Mouse (Mus musculus): Measurements from ENCODE around the gene Krt87. TPM values are rescaled to one million over a fixed set of nuclear protein-coding genes. Genes with fewer than 3 reads are reported as not detected.
A peak's percentile ranks its signal among the peaks of the same experiment; 100 is the strongest.

Gene Krt87
- polyA plus RNA-seq, 1 experiment from 2014 or later: 0.39 TPM

- ATAC-seq (ENCODE audit: low FRiP score): no peak
- H3K4me1 ChIP-seq: peaks cover 6% of the 10 kb centered on the region; the same call in 1 of the 2 replicates
- no peaks in the 10 kb centered on the region for H3K9me3 ChIP-seq (replicated peaks)
- H3K27ac ChIP-seq: no peak overlapping the region
- H3K4me3 ChIP-seq: no peak overlapping the region
- H3K4me2 ChIP-seq (replicated peaks): no peak overlapping the region
- WGBS: 90% methylated on average over 6 of the region's 6 CpGs
- H3K9ac ChIP-seq: no peak overlapping the region
- H3K27me3 ChIP-seq: no peaks in the 10 kb centered on the region
- no peaks in the 10 kb centered on the region for H3K36me3 ChIP-seq
Observed at GRCm38 (mm10) chr15:101455891-101456290, 17.3 kb upstream of the Krt87 start.

- H3K4me1 ChIP-seq: peaks cover 6% of the 10 kb centered on the region; the same call in 1 of the 2 replicates
- ATAC-seq (ENCODE audit: low FRiP score): no peak
- H3K4me2 ChIP-seq (replicated peaks): no peak overlapping the region
- H3K9me3 ChIP-seq (replicated peaks): no peaks in the 10 kb centered on the region
- H3K4me3 ChIP-seq: no peak overlapping the region
- no peaks in the 10 kb centered on the region for H3K36me3 ChIP-seq
- 76% methylated on average over 2 of the region's 2 CpGs for WGBS
- no peaks in the 10 kb centered on the region for H3K27me3 ChIP-seq
- H3K27ac ChIP-seq: no peak overlapping the region
- no peak overlapping the region for H3K9ac ChIP-seq
Observed at GRCm38 (mm10) chr15:101455292-101455691, 16.7 kb upstream of the Krt87 start.

GRCm38 (mm10) chr15:101454774-101455173, 16.2 kb upstream of the Krt87 start:
- Histone ChIP-seq H3K9me3 (replicated peaks) (no peaks in the 10 kb centered on the region), H3K4me2 (replicated peaks) (no peak overlapping the region), H3K4me1 (peaks cover 6% of the 10 kb centered on the region; the same call in 1 of the 2 replicates), H3K27ac (no peak overlapping the region), H3K36me3 (no peaks in the 10 kb centered on the region), H3K27me3 (no peaks in the 10 kb centered on the region), H3K4me3 (no peak overlapping the region), H3K9ac (no peak overlapping the region)
- no peak for ATAC-seq (ENCODE audit: low FRiP score)
- WGBS: 91% methylated on average over 8 of the region's 8 CpGs

GRCm38 (mm10) chr15:101453093-101453736, 14.6 kb upstream of the Krt87 start:
- 5% methylated on average over 13 of the region's 13 CpGs for WGBS
- H3K9me3 ChIP-seq (replicated peaks): no peaks in the 10 kb centered on the region
- H3K27ac ChIP-seq: no peak overlapping the region
- H3K36me3 ChIP-seq: no peaks in the 10 kb centered on the region
- H3K27me3 ChIP-seq: no peaks in the 10 kb centered on the region
- H3K9ac ChIP-seq: no peak overlapping the region
- H3K4me2 ChIP-seq (replicated peaks): peak overlapping the region; percentile 30; the same call in 1 of the 2 replicates
- H3K4me1 ChIP-seq: peaks cover 3% of the 10 kb centered on the region; the same call in 1 of the 2 replicates
- 0 out of 2 replicates have a peak, but pooled peaks have one; percentile 29 for ATAC-seq (ENCODE audit: low FRiP score)
- no peak overlapping the region for H3K4me3 ChIP-seq

GRCm38 (mm10) chr15:101447444-101447843, 8.8 kb upstream of the Krt87 start, which contains the start of gene Krt88:
TSS of gene Krt88 (plus strand) at chr15:101447744.
- Histone ChIP-seq H3K27me3 (no peaks in the 10 kb centered on the region), H3K9me3 (replicated peaks) (no peaks in the 10 kb centered on the region), H3K36me3 (no peaks in the 10 kb centered on the region), H3K4me3 (no peak within 1 kb of the TSS), H3K9ac (no peak within 1 kb of the TSS), H3K4me1 (no peaks in the 10 kb centered on the region), H3K4me2 (replicated peaks) (no peak within 1 kb of the TSS), H3K27ac (no peak within 1 kb of the TSS)
- 65% methylated on average over 2 of the region's 2 CpGs for WGBS
- no peak for ATAC-seq (ENCODE audit: low FRiP score)

GRCm38 (mm10) chr15:101446572-101446971, 8.0 kb upstream of the Krt87 start:
- 80% methylated on average over 11 of the region's 11 CpGs for WGBS
- no peaks in the 10 kb centered on the region for H3K4me1 ChIP-seq
- no peaks in the 10 kb centered on the region for H3K27me3 ChIP-seq
- H3K4me3 ChIP-seq: no peak overlapping the region
- no peaks in the 10 kb centered on the region for H3K36me3 ChIP-seq
- H3K27ac ChIP-seq: no peak overlapping the region
- H3K4me2 ChIP-seq (replicated peaks): no peak overlapping the region
- H3K9ac ChIP-seq: no peak overlapping the region
- ATAC-seq (ENCODE audit: low FRiP score): no peak
- no peaks in the 10 kb centered on the region for H3K9me3 ChIP-seq (replicated peaks)

GRCm38 (mm10) chr15:101440837-101441236, 2.2 kb upstream of the Krt87 start:
- H3K36me3 ChIP-seq: no peaks in the 10 kb centered on the region
- ATAC-seq (ENCODE audit: low FRiP score): no peak
- 86% methylated on average over 4 of the region's 4 CpGs for WGBS
- no peak overlapping the region for H3K4me2 ChIP-seq (replicated peaks)
- peaks cover 38% of the 10 kb centered on the region for H3K27me3 ChIP-seq
- H3K9me3 ChIP-seq (replicated peaks): no peaks in the 10 kb centered on the region
- H3K4me1 ChIP-seq: peaks cover 6% of the 10 kb centered on the region
- H3K27ac ChIP-seq: no peak overlapping the region
- H3K4me3 ChIP-seq: no peak overlapping the region
- H3K9ac ChIP-seq: no peak overlapping the region

- no peaks in the 10 kb centered on the region for H3K36me3 ChIP-seq
- H3K4me1 ChIP-seq: peaks cover 6% of the 10 kb centered on the region
- H3K4me2 ChIP-seq (replicated peaks): no peak overlapping the region
- WGBS: 89% methylated on average over 7 of the region's 7 CpGs
- H3K27me3 ChIP-seq: peaks cover 42% of the 10 kb centered on the region
- no peak overlapping the region for H3K4me3 ChIP-seq
- no peak overlapping the region for H3K9ac ChIP-seq
- no peak for ATAC-seq (ENCODE audit: low FRiP score)
- no peaks in the 10 kb centered on the region for H3K9me3 ChIP-seq (replicated peaks)
- no peak overlapping the region for H3K27ac ChIP-seq
Observed at GRCm38 (mm10) chr15:101436611-101437010, 2.0 kb downstream of the Krt87 start.

- no peaks in the 10 kb centered on the region for H3K36me3 ChIP-seq
- WGBS: 24% methylated on average over 5 of the region's 5 CpGs
- H3K9me3 ChIP-seq (replicated peaks): no peaks in the 10 kb centered on the region
- H3K4me3 ChIP-seq: no peak overlapping the region
- no peak for ATAC-seq (ENCODE audit: low FRiP score)
- no peak overlapping the region for H3K9ac ChIP-seq
- H3K4me2 ChIP-seq (replicated peaks): no peak overlapping the region
- H3K27me3 ChIP-seq: no peaks in the 10 kb centered on the region
- H3K4me1 ChIP-seq: peaks cover 4% of the 10 kb centered on the region; the same call in 1 of the 2 replicates
- H3K27ac ChIP-seq: no peak overlapping the region
Observed at GRCm38 (mm10) chr15:101424914-101425313, 13.7 kb downstream of the Krt87 start.

GRCm38 (mm10) chr15:101420903-101421302, 17.7 kb downstream of the Krt87 start:
- no peak overlapping the region for H3K4me3 ChIP-seq
- no peak overlapping the region for H3K27ac ChIP-seq
- H3K36me3 ChIP-seq: no peaks in the 10 kb centered on the region
- no peaks in the 10 kb centered on the region for H3K9me3 ChIP-seq (replicated peaks)
- no peaks in the 10 kb centered on the region for H3K27me3 ChIP-seq
- ATAC-seq (ENCODE audit: low FRiP score): no peak
- WGBS: 62% methylated on average over 6 of the region's 6 CpGs
- peaks cover 4% of the 10 kb centered on the region; the same call in 1 of the 2 replicates for H3K4me1 ChIP-seq
- H3K9ac ChIP-seq: no peak overlapping the region
- no peak overlapping the region for H3K4me2 ChIP-seq (replicated peaks)

- no peak overlapping the region for H3K4me3 ChIP-seq
- H3K4me1 ChIP-seq: no peaks in the 10 kb centered on the region
- 90% methylated on average over 4 of the region's 4 CpGs for WGBS
- H3K9ac ChIP-seq: no peak overlapping the region
- H3K27ac ChIP-seq: no peak overlapping the region
- H3K27me3 ChIP-seq: peaks cover 4% of the 10 kb centered on the region
- no peak overlapping the region for H3K4me2 ChIP-seq (replicated peaks)
- no peak for ATAC-seq (ENCODE audit: low FRiP score)
- no peaks in the 10 kb centered on the region for H3K36me3 ChIP-seq
- H3K9me3 ChIP-seq (replicated peaks): no peaks in the 10 kb centered on the region
Observed at GRCm38 (mm10) chr15:101418950-101419349, 19.7 kb downstream of the Krt87 start.

GRCm38 (mm10) chr15:101414807-101415565, 23.6 kb downstream of the Krt87 start:
- no peak overlapping the region for H3K4me3 ChIP-seq
- no peaks in the 10 kb centered on the region for H3K9me3 ChIP-seq (replicated peaks)
- peaks cover 6% of the 10 kb centered on the region; the same call in 1 of the 2 replicates for H3K4me1 ChIP-seq
- no peak overlapping the region for H3K9ac ChIP-seq
- no peaks in the 10 kb centered on the region for H3K36me3 ChIP-seq
- no peak overlapping the region for H3K27ac ChIP-seq
- no peak for ATAC-seq (ENCODE audit: low FRiP score)
- H3K4me2 ChIP-seq (replicated peaks): no peak overlapping the region
- peaks cover 34% of the 10 kb centered on the region for H3K27me3 ChIP-seq
- WGBS: 41% methylated on average over 11 of the region's 11 CpGs

Measured in hindbrain, embryonic 12.5 days (tissue).